Mouse (Mus musculus) G1E (cell line): ENCODE results near the gene Abcd3. TPM values are rescaled to one million over a fixed set of nuclear protein-coding genes. Genes with fewer than 3 reads are reported as not detected.

ENCODE experiments used
- ATAC-seq: 2 replicates; pipeline ENCODE4 v1.8.0; 2016; ENCODE audit warnings: mild to moderate bottlenecking; ENCODE audit not compliant: insufficient number of reproducible peaks, poor library complexity, low FRiP score, severe bottlenecking; ENCODE audit errors: extremely low read depth
- DNase-seq: peaks from one replicate; pipeline ENCODE4 v3.0.0; 2012; ENCODE audit warnings: low spot score
- H3K27me3 ChIP-seq: 2 replicates; pipeline ENCODE4 v1.6.1; 2012; ENCODE audit warnings: mild to moderate bottlenecking, low read length, inconsistent platforms; ENCODE audit not compliant: insufficient read depth
- H3K36me3 ChIP-seq: replicated peaks from 2 replicates; pipeline ENCODE3; 2012; ENCODE audit warnings: mild to moderate bottlenecking, inconsistent platforms
- H3K4me1 ChIP-seq: 2 replicates; pipeline ENCODE4 v1.6.1; 2012; ENCODE audit warnings: low read depth, low read length, inconsistent platforms, mixed read lengths; ENCODE audit not compliant: insufficient read depth
- H3K4me3 ChIP-seq: 2 replicates; pipeline ENCODE4 v1.5.1; 2012; ENCODE audit warnings: low read depth, mild to moderate bottlenecking, inconsistent platforms, low read length, moderate library complexity, mixed read lengths
- H3K9me3 ChIP-seq: replicated peaks from 2 replicates; pipeline ENCODE4 v1.6.1; 2012; ENCODE audit warnings: inconsistent platforms
- CTCF ChIP-seq: IDR thresholded peaks from 2 replicates; pipeline ENCODE4 v1.5.1; 2012; ENCODE audit warnings: low read depth, low read length, inconsistent platforms, mixed read lengths
- GATA1 ChIP-seq: IDR thresholded peaks from 2 replicates; pipeline ENCODE4 v1.6.1; 2012; ENCODE audit warnings: borderline replicate concordance, low read length, inconsistent platforms, mixed read lengths
- GATA2 ChIP-seq: IDR thresholded peaks from 2 replicates; pipeline ENCODE4 v1.6.1; 2012; ENCODE audit warnings: low read depth, low read length, inconsistent platforms, borderline replicate concordance
- POLR2AphosphoS5 ChIP-seq: IDR thresholded peaks from 2 replicates; pipeline ENCODE4 v1.6.1; 2012; ENCODE audit warnings: low read depth, low read length, inconsistent platforms; ENCODE audit not compliant: insufficient replicate concordance
- TAL1 ChIP-seq: conservative IDR thresholded peaks from 2 replicates; pipeline ENCODE4 v1.6.1; 2012; ENCODE audit warnings: low read depth, low read length, inconsistent platforms, mixed read lengths
- polyA plus RNA-seq: library from polyadenylated mRNA; stranded (reverse); fragments of >175 nt; gene quantifications from 2 replicates; pipeline ENCODE4 v1.2.3, GENCODE M21; 2012
- total RNA-seq, 2 experiments: library from RNA; stranded (forward) in 1 of 2; stranded (reverse) in 1 of 2; fragments of 200-1000 nt in 1 of 2; fragments of >200 nt in 1 of 2; fragmentation: Nextera tagmentation in 1 of 2; gene quantifications; 2 replicates each; pipeline ENCODE4 v1.2.3; 2014 to 2017

Abcd3 gene
- total and polyA plus RNA-seq, 3 experiments, result 20.4 to 42.0 (median 20.7) TPM

DNA sequence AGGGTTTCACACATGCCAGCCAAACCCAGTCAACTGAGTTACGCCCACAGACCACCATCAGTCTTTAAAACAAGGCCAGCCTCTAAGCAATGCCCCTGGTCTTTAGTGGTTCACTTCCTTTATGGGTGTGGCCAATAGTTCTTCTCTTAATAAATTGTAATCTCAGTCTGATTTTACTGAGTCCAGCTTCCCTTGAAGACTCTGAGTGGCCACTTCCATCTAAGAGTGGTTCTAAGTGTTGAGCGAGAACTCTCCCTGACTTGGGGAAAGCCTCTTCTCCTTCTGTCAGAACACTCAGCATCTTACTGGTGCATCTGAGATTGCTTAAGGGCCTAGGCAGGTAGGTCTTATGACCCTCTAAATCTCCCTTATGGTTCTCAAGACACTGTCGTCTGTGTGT is 35.9 kb upstream of the Abcd3 start:
- H3K36me3 ChIP-seq, result no peaks in the 10 kb centered on the region
- TF ChIP-seq TAL1, result no peak
- H3K9me3 ChIP-seq, result no peaks in the 10 kb centered on the region
- H3K4me1 ChIP-seq, result no peaks in the 10 kb centered on the region
- peaks cover 4% of the 10 kb centered on the region; the same call in 1 of the 2 replicates for H3K27me3 ChIP-seq
- no peak for DNase-seq
- H3K4me3 ChIP-seq, result no peak overlapping the region
- ATAC-seq, result no peak

GRCm38 (mm10) chr3:121850381-121850780 is 35.3 kb upstream of the Abcd3 start:
- H3K27me3 ChIP-seq, result peaks cover 6% of the 10 kb centered on the region; the same call in 1 of the 2 replicates
- no peaks in the 10 kb centered on the region for H3K36me3 ChIP-seq
- no peak for DNase-seq
- H3K4me1 ChIP-seq, result no peaks in the 10 kb centered on the region
- ATAC-seq, result no peak
- TF ChIP-seq CTCF, result no peak
- no peak for TF ChIP-seq TAL1
- H3K4me3 ChIP-seq, result no peak overlapping the region
- no peaks in the 10 kb centered on the region for H3K9me3 ChIP-seq

GRCm38 (mm10) chr3:121847296-121847695 is 32.2 kb upstream of the Abcd3 start:
- Histone ChIP-seq H3K4me3 (no peak overlapping the region), H3K4me1 (no peaks in the 10 kb centered on the region), H3K36me3 (no peaks in the 10 kb centered on the region), H3K9me3 (no peaks in the 10 kb centered on the region), H3K27me3 (peaks cover 2% of the 10 kb centered on the region; the same call in 1 of the 2 replicates)
- ATAC-seq, result no peak
- DNase-seq, result no peak
- no peak for TF ChIP-seq CTCF
- no peak for TF ChIP-seq GATA1
- no peak for TF ChIP-seq TAL1
- TF ChIP-seq GATA2, result no peak
- no peak for TF ChIP-seq POLR2AphosphoS5

GRCm38 (mm10) chr3:121844658-121845057 is 29.6 kb upstream of the Abcd3 start:
- DNase-seq (no peak), ATAC-seq (no peak)
- H3K4me3 ChIP-seq, result no peak overlapping the region
- H3K27me3 ChIP-seq, result peaks cover 2% of the 10 kb centered on the region; the same call in 1 of the 2 replicates
- no peaks in the 10 kb centered on the region for H3K9me3 ChIP-seq
- TF ChIP-seq TAL1, result no peak
- TF ChIP-seq CTCF, result no peak
- TF ChIP-seq GATA2, result no peak
- no peak for TF ChIP-seq POLR2AphosphoS5
- TF ChIP-seq GATA1, result no peak
- no peaks in the 10 kb centered on the region for H3K4me1 ChIP-seq
- H3K36me3 ChIP-seq, result no peaks in the 10 kb centered on the region

DNA sequence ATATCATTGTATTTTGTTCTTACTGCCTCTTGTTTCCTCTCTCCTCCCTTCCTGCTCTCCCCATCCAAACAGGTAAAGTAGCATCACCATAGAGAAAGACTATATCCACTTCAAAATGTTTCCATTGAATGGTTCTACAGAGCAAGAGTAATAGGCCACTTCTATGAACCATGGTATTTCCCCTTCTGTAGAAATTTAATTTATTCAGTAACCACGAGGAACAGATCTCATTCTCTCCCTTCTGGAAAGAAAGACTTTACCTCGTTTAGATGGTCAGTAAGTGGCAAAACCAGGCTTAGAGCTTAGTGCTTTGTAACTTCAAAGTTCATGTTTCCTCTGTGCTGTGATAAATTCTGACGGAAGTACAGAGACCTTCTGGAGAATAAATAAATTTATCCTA is 28.9 kb upstream of the Abcd3 start:
- Histone ChIP-seq H3K4me1 (no peaks in the 10 kb centered on the region), H3K9me3 (no peaks in the 10 kb centered on the region), H3K36me3 (no peaks in the 10 kb centered on the region), H3K4me3 (no peak overlapping the region), H3K27me3 (peaks cover 2% of the 10 kb centered on the region; the same call in 1 of the 2 replicates)
- TF ChIP-seq POLR2AphosphoS5 (no peak), TAL1 (no peak), GATA2 (no peak), GATA1 (no peak), CTCF (no peak)
- DNase-seq (no peak), ATAC-seq (no peak)

- TF ChIP-seq GATA2, result no peak
- TF ChIP-seq TAL1, result no peak
- TF ChIP-seq CTCF, result no peak
- TF ChIP-seq POLR2AphosphoS5, result no peak
- TF ChIP-seq GATA1, result no peak
- Histone ChIP-seq H3K4me1 (no peaks in the 10 kb centered on the region), H3K36me3 (no peaks in the 10 kb centered on the region), H3K4me3 (no peak overlapping the region), H3K9me3 (no peaks in the 10 kb centered on the region), H3K27me3 (peaks cover 2% of the 10 kb centered on the region; the same call in 1 of the 2 replicates)
- ATAC-seq (no peak), DNase-seq (no peak)
Measured at GRCm38 (mm10) chr3:121843254-121843653, 28.2 kb upstream of the Abcd3 start.

DNA sequence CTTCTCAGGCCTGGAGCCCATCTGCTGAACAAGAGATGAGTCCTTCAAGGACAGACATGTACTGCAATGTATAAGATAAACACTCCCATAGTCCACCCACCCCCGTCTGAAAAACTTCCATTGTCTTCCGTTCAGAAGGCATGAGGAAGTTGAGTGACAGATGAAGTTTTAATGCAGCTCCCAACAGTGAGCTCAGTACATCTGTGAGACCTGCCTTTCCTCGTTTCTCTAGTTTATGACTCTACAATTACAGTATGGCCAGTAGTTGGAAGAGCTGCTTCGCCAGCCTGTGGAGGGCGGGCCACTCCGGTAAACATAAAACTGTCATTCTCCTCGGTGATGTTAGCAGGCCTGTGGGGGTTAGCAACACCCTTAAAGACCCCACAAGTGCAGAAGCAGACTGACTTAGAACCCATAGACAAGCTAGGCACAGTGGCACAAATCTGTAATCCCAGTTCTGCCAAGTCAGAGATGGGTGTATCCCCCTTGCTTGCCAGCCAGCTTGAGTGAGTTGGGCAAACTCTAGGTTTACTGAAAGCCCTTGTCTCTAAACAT is 27.3 kb upstream of the Abcd3 start:
- ATAC-seq (no peak), DNase-seq (no peak)
- Histone ChIP-seq H3K27me3 (peaks cover 2% of the 10 kb centered on the region; the same call in 1 of the 2 replicates), H3K36me3 (no peaks in the 10 kb centered on the region), H3K4me1 (no peaks in the 10 kb centered on the region), H3K4me3 (no peak overlapping the region), H3K9me3 (no peaks in the 10 kb centered on the region)
- TF ChIP-seq TAL1 (no peak), GATA1 (no peak), GATA2 (no peak), CTCF (no peak), POLR2AphosphoS5 (no peak)
